Mouse (Mus musculus) adipocyte (in vitro differentiated cells): ENCODE results near the gene Agap1.

Source experiments
- DNase-seq: peaks from one replicate; pipeline ENCODE4 v3.0.0-alpha.2; 2016; ENCODE audit warnings: low spot score

The Agap1 gene

DNA sequence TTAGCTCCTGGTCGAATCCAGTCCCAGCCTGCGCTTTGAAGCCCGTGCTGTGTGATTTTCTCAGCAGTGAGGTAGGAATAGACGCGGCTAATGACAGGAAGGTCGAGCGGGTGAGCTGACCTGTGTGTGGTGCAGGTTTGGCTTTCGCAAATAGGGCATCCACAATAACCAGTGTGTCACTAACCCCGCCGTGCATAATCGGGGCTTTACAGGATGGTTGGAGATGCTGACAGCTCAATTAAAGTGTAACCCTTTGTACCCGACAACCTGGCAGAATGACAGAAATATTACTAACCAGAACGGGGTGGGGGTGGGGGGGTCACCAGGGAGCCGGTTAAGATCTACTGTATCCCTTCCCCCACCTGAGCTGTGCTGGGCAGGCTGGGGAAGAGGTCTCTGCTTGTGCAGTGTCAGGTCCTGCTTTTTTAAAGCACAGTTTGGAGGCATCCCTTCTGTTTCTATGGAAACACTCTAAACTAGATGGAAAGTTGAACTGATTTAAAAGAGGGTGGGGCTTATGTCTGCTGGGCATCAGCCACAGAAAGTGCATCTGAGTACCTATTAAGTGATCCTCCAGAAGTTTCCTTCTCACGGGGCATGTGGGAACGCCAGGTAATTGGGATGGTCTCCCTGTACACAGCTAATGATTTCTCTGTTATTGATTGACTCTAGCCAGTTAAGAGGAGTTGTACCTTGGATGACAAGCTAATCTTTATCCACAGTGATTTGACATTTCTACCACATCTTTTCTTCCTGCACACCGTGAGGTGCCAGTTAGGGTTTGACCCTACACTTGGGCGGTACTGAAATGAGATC is 259.8 kb downstream of the Agap1 start:
- DNase-seq, result no peak

DNA sequence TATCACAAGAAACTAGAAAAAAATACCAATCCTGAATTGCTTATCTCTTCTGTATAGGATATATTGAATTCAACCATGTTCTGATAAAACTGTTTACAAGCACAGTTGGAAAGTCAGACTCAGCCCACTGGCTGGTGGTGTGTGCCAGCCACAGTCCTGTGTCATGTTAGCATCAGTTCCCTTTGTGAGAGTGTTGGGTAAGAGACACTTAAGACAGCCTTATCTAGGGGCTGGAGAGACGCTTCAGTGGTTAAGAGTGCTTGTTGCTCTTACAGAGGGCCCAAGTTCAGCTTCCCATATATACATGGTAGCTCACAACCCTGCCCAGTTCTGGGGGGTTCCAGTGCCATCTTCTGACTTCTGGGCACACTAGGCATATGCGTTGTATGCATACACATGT is 261.6 kb downstream of the Agap1 start:
- no peak for DNase-seq

DNA sequence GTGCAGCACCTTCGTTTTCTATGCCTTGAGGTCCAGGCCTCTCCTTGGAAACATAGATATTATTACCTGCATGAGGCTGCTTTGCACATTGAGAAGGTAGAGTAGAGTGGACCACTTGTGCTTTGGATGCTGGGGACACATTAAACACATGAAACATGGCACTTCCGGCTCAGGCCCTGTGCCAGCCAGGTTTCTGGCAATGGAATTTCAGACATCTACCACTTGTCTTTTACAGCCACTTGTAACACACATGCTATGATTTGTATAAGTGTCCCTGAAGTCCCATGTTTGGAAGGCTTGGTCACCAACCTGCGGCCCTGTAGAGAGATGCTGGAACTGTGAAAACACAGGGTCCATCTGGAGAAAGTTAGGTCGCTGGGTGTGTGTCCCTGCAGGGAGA is 262.5 kb downstream of the Agap1 start:
- DNase-seq, result no peak

DNA sequence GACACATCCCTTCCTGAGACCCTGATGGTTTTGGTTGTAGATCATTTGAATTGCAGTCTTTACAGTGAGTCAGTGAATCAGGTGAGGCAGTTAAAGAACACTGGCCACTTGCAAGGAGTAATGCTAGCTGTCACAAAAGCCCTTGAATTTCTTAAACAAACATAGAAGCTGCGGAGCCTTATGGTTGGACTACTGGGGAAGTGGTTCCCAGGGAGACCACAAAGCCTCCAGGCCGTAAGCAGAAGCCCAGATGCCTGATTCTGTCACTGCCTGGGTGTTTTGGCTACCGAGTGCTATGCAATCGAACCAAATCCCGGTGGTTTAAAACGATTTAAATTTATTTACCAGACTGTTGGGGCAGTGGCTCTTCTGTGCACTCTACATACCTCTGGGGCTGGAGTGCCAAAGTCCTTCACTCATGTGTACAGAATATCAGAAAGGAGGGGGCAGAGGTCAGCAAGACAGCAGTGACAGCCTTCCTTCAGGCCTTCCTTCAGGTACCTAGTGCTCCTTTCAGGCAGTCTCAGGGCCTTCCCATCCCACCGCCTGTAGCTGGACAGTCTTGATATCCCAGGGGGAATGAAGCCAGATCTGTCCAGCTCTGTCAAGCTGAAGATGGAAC is 264.3 kb downstream of the Agap1 start:
- no peak for DNase-seq

DNA sequence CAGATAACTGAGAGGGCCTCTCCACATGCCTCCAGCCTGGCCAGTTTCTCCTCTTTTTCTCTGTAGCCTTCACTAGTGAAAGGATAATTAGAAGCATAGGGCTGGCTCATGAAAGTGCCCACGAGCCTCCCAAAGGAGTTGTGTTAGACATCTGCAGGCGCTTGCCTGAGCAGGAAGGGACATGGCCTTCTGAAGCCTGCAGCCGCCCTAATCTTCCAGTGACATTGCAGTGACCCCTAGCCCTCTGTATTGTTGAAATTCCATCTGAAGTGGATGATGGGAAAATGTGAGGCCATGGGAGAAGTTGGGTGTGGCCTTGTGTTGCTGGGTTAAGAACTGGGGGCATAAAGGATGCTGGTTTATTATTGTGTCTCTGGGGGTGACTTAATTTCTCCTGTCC is 269.5 kb downstream of the Agap1 start:
- peak; percentile 7 for DNase-seq

DNA sequence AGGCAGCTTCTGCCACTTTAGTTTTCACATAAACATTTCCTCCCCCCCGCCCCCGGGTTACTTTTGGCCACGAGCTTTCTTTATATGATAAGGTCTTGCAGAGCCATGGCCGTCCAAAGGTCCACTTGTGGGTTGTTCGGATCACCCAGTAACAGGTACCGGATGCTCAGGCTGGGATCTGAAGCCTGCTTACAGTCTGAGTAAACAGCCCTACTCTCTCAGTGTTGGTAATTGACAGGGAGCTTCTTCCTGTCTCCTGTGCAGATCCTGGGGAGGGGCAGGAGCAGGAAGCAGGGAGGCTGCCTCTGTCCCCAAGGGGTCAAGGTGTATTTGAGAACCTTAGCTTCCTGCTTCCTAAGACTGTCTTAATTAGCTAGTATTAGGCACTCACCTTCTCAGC is 269.9 kb downstream of the Agap1 start:
- DNase-seq, result no peak

DNA sequence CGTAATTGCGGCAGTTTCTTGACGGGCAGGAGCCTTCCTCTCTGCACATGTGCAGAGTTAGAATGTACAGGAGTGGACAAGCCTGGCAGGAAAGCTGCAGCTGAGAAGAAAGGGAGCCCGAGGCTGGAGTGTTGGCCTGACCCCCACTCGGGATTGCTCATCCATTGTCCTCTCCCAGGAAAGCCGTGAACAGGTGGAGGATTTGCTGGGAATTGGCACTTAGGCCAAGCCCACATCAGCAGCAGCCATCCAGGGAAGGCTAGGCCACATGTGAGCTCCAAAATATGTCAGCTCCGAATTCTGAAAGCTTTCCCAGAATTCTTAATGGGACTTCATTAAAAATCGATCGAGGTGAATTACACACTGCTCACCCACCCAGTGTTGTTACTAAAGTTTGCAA is 270.4 kb downstream of the Agap1 start:
- no peak for DNase-seq

DNA sequence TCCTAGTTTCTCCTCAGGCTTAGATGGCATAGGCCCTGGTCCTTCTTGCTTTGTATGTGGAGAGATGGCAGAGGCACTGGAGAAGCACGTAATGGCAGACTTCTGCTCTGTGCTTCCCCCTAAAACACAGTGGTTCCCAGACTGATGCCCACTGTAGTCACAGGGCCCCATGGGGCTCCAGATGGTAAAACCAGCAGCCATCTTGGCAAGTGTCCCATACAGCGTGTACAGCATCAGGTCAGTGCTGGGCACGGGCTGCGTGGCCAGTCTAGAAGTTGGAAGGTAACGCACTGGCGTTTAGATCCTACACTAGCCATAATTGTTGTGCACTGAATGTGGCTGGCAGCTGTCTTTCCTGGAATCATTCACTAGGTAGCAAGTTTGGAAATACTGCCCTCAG is 273.9 kb downstream of the Agap1 start:
- no peak for DNase-seq

DNA sequence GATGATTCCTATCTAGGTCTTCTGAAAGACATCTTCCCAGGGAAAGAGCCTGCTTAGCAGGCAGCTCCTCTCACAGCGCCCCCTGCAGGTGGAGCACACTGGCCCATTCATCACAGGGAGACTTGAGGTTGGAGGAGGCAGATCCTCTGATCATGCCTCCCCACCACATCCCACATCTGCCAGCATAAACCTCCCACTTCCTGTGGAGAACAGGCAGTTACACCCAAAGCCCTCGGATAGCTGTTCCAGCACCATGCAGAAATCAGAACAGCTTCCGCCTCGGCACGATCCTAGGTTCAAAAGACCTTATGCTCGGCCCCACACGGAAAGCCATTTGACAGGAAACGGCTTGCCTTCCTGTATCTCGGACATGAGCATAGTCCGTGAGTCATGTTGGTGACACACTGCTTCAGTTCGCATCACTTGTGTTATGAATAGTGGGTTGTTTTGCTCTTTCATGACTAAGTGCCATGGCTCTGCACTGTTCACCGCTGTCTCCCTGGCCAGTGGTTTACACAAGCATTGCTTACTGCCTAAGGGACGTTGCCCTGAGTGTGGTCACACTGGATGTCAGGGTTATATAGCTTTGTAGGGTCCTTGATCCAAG is 276.1 kb downstream of the Agap1 start:
- DNase-seq, result no peak

DNA sequence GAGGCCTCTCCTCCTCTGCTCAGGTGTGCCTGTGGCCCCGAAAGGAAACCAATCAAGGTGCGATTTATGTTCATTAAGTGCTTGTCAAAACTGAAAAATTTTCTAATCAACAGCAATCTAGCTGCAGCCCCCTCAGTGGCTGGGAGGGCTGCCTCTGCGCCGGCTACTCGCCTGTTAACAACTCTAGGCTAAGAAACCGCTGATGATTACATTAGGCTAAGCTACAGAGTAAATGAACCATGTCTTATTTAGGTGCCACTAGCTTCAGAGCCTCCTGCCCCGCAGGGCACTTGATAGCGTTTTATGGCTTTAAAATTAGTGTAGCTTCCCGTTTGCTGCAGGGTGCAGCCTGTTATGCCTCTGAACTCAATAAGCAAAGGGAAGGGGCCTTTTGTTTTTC is 279.8 kb downstream of the Agap1 start:
- no peak for DNase-seq

DNA sequence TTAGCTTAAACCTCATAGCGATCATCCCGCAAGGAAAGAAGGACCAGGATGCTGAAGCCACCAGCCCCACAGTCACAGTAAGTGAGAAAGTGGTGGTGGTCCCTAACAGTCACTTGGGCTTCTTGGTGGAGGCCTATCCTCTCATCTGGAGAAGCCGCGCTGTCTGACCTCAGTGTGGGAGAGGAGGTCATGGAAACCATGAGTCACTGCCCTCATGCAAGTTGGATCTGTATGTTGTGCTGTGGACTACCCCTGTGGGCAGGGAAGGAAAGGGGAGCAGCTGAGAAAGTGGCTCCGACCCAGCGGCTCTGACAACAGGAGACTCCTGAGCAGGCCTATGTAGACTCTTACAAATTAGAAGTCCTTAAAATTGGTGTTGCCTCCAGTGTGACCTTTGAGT is 280.5 kb downstream of the Agap1 start:
- DNase-seq, result no peak

DNA sequence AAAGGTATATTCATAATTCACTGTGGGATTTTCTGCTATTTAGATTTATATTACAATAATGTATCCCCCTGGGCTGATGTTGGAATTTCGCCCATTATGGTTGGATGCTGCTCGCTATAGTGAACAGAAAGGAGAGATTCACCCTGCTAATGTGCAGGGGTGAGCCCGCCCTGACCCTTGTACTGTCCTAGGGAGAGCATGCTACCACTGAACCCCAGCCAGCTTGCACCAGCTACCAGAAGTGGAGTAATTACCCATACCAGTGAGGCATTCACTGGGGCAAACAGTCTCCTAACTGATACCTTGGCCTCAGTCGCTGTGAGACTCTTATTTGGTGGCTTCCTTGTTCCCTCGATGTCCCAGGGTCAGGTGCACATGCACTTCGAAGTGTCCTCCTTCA is 281.4 kb downstream of the Agap1 start:
- DNase-seq, result no peak

DNA sequence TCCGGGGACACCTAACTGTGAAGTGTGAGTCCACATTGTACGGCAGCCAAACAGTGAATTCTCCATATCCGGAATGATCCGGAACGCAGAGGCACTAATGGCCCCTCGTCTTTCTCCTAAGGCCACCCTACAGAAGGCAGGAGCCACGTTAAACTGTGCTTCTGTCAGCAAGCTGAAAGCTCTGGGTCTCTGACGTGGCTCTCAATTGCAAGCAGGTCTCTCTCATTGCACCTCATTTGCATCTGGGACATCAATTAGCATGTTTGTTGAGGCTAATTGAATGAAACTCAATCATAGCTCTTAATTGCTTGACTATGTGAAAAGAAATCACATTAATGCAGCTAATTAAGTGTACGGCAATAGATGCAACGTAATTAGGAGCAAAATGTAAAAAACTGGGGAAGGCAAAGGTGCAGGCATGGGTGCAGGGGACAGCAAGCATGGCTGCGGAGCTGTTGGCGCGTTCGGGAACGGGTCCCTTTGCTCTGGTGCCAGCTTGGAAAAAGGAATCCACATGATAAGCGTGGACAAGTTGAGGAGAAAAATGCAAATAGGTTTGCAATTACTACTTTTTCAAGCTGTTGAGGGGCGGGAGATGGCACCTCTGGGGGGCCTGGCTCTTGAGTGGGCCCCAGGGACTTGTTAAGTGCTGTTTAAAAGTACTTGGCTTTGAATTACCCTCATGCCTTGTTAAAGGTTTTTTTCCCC is 284.6 kb downstream of the Agap1 start:
- DNase-seq, result no peak

DNA sequence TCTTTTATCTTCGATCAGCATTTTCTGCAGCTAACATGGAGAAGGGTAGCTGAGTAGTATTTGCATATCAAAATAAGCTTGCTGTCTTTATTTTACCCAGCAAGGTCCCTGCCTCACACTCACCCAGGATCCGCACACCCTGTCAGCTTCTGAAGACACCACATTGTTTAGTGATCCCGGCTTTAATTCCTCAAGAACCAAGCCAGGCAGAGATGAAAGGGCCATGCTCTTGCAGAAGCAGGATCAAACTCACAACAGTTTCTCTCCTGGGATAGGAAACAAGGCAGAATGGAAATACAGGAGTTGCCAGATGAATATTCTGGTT is 285.1 kb downstream of the Agap1 start:
- no peak for DNase-seq

DNA sequence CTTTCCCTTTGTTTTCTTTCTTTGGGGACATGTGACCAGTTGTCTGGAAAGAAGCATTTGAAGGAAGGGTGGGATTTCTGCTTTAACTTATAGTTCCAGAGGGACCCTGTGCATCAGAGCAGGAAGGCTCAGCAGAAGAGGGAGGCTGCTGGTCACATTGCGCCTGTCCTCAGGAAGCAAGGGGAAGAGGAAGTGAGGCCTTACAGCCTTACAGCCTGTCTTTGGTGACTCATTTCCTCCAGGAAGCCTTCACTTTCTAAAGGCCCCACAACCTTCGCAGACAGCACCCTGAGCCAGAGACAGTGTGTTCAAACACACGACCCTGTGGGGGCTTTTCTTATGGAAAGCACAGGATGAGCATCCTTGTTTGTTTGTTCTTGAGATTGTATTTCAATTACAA is 287.8 kb downstream of the Agap1 start:
- DNase-seq, result no peak

DNA sequence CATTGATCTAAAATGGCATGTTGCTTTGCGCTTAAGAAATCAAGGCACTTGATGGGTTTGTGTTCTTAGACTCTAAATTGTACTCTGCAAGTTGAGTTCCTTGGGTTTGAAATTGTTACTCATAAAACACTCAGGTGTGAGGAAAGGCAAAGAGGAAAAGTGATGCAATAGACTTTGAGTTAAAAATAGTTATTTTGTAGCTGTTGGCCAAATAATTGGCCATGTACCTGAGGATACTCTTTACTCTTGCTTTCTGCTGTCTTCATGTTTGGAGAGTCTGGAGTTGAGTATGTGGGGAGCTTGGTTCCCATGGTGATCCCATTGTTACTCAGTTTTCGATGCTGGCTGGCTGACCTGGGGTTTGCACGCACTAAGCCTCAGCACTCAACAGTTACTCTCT is 291.6 kb downstream of the Agap1 start:
- DNase-seq, result no peak

DNA sequence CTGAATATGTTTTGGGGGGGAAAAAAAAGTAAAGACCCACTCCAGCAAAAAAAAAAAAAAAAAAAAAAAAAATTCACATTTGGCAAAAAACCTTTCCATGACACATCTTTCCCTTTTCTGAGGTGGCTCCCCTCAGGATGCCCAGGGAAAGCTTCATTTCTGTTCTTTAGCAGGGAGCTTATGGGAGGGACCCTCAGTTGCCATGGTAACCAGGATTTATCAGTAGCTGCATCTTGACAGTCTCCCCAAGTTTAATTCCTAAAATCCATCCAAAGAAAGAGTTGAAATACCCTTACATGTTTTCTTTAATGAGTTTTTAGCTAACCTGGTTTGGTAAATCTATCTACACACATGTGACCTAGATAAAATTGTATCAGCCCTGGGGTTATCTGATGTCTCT is 295.1 kb downstream of the Agap1 start:
- DNase-seq, result no peak

DNA sequence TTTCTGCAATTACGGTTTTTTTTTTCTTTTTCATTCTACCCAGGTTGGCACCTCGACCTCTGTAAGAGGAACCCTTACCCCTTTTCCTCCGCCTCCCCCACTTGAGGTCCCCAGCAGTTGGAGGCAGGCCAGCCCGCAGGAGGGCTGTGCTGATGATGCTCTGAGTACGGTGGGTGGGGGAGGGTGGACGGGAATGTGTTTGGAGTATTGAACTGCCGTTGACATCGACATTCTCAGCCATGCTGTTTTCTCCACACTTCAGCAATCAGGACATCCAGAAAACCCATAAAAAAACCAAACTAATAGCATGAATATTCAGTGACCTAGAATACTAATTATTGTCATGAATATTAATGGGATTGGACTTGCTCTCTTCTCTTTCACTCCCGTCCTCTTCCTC is 295.9 kb downstream of the Agap1 start:
- DNase-seq, result no peak

DNA sequence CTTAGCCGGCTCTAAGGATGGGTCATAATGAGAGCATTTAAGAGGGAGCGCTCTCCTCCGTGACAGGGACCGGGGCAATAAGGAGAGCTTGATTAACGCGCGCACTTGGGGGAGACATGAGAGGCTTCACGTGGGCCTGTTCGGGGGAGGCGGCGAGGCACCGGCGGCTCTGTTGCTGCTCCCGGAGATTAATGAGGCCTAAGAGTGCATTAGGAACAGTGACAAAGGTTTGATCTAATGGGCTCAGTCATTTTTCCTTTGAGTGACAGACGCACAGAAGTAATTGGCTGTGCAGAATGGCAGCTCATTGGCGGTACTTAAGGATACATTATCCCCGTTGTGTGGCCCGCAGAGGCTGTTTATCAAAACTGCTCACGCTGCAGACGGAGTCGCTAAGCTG is 296.3 kb downstream of the Agap1 start:
- no peak for DNase-seq

DNA sequence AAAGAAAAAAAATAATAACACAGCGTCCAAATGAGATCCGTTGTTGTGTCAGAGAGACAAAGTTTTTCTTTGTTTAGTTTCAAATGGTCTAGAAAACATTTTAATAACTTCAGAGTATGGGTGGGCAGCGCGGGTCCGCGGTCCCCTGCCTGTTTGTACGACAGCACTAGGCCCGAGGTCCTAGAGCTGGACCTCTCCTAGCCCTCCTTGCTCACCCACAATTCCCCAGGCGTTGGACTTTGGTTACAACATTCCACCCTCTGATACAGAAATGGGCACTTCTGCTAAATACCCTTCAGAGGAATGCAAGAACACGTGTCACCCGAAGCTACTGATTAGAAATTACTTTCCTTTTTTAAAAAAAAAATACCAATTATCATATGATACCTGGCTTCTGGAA is 296.7 kb downstream of the Agap1 start:
- DNase-seq, result no peak

DNA sequence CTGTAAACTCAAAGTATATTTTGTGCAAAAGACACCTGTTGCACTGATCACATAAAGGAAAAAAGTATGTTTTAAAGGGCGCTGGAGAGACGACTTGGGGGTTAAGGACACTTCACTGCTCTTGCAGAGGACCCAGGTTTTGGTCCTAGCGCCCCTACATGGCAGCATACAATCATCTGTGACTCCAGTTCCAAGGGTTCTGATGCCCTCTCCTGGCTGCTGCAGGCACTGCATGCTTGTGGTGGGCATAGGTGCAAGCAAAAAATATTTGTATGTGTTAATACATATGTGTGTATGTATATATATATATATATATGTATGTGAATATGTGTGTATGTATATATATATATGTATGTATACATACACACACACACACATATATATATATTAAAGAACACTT is 298.1 kb downstream of the Agap1 start:
- no peak for DNase-seq

DNA sequence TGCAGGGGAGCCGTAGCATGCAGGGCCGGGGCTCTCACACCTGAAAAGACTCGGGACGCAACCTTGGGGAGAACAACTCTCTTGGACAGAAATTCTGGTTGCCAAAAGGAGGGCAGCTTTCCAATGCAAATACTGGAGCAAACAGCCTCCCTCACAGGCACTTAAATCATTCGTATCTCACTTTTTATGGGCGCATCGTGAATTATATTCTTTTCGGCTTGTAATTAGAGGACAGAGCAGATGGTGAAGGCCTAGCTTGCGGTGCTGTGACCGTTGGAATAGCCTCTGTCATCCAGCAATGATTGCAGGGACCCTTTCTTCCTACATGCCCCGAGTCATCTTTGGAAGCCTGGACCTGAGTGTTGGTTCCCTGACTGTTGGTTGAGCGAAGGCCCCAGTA is 300.8 kb downstream of the Agap1 start:
- DNase-seq, result no peak

DNA sequence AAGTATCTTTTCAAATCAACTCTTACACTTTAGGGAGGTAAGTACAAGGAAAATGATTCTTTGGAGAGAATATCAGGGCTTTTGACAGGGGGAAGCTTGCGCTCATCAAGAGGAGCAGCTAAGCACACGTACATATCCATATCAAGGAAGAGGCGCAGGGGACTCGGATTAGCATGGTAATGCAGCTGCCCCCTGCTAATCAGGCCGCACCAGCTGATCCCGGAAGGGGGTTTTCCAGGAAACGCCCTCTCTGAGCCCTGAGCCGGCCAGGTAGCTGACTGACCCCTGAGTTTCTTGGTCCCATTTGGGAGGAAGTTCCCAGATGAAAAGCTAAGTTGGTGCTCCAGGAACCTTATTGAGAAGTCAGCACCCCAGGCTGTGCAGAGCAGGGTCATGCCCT is 301.8 kb downstream of the Agap1 start:
- no peak for DNase-seq
